Mouse (Mus musculus) liver, embryonic 14.5 days (tissue): ENCODE measurements at regions not wholly inside any gene's neighbourhood (a gene's known extent, or its start where the extent isn't known, plus 50 kb on each side); places are given as distances from the start of the nearest gene placed in this dataset.
"Not testable (repeated sequence)": the region's sequence is repeated elsewhere in the genome, so short reads cannot be mapped to it uniquely, and the experiment has no call there.

Experiments
- ATAC-seq: fragments of 200-750 bp; cut with Nextera tagmentation; 2 replicates; pipeline ENCODE4 v1.8.0; 2017; ENCODE audit warnings: moderate number of reproducible peaks, mild to moderate bottlenecking, moderate library complexity; ENCODE audit not compliant: insufficient read depth
- DNase-seq, 3 experiments: peaks; one replicate each; pipeline ENCODE4 v3.0.0-alpha.2; 2012 to 2013; ENCODE audit warnings: low read depth in 3 of 3, low spot score in 3 of 3
- H3K27ac ChIP-seq: fragments of 300-500 bp; sonication (generic); 2 replicates; pipeline ENCODE4 v1.5.1; 2014; ENCODE audit warnings: moderate library complexity, mild to moderate bottlenecking, control low read depth, inconsistent platforms
- H3K27me3 ChIP-seq: fragments of 300-500 bp; sonication (generic); 2 replicates; pipeline ENCODE4 v1.6.1; 2014; ENCODE audit warnings: mild to moderate bottlenecking, low read length, moderate library complexity; ENCODE audit not compliant: control insufficient read depth, insufficient read depth
- H3K36me3 ChIP-seq: fragments of 300-500 bp; sonication (generic); replicated peaks from 2 replicates; pipeline ENCODE4 v1.6.1; 2014; ENCODE audit warnings: low read depth; ENCODE audit not compliant: control insufficient read depth, insufficient read depth
- H3K4me1 ChIP-seq, 2 experiments: fragments of 200-500 bp in 1 of 2; fragments of 300-500 bp in 1 of 2; sonication (generic) in 1 of 2; replicated peaks; 2 replicates each; pipeline ENCODE4 v1.6.1; 2012 to 2014; ENCODE audit warnings: antibody characterized with exemption in 1 of 2, inconsistent platforms in 1 of 2, low read length in 1 of 2; ENCODE audit not compliant: control insufficient read depth in 2 of 2, insufficient read depth in 2 of 2
- H3K4me2 ChIP-seq: fragments of 300-500 bp; sonication (generic); 2 replicates; pipeline ENCODE4 v1.6.1; 2014; ENCODE audit warnings: low read depth, mild to moderate bottlenecking, control low read depth, moderate library complexity
- H3K4me3 ChIP-seq, 2 experiments: fragments of 200-500 bp in 1 of 2; fragments of 300-500 bp in 1 of 2; sonication (generic) in 1 of 2; 2 replicates each; pipeline ENCODE4 v1.5.1; 2012 to 2014; ENCODE audit warnings: low read depth in 2 of 2, low read length in 2 of 2, mild to moderate bottlenecking in 2 of 2, control low read depth in 1 of 2, inconsistent platforms in 1 of 2, moderate library complexity in 1 of 2; ENCODE audit not compliant: insufficient read depth in 1 of 2
- H3K9ac ChIP-seq: fragments of 300-500 bp; sonication (generic); replicated peaks from 2 replicates; pipeline ENCODE4 v1.6.1; 2014; ENCODE audit warnings: mild to moderate bottlenecking, control low read depth, moderate library complexity
- H3K9me3 ChIP-seq: fragments of 300-500 bp; sonication (generic); 2 replicates; pipeline ENCODE4 v1.6.1; 2016; ENCODE audit warnings: low read length, mixed read lengths; ENCODE audit not compliant: control insufficient read depth
- CTCF ChIP-seq: IDR thresholded peaks from 2 replicates; pipeline ENCODE4 v1.5.1; 2016; ENCODE audit warnings: antibody characterized with exemption, low read depth, control low read depth
- EP300 ChIP-seq: IDR thresholded peaks from 2 replicates; pipeline ENCODE4 v1.6.1; 2016; ENCODE audit warnings: antibody characterized with exemption, low read depth
- WGBS: fragments of 180-500 bp; shearing (Covaris S2); extraction: QIAGEN DNeasy Blood & Tissue Kit; methylation state at CpG from one replicate; pipeline ENCODE4 v1.1.7; 2014; ENCODE audit not compliant: insufficient replicate concordance; 5-methylcytosine and 5-hydroxymethylcytosine counted together

DNA sequence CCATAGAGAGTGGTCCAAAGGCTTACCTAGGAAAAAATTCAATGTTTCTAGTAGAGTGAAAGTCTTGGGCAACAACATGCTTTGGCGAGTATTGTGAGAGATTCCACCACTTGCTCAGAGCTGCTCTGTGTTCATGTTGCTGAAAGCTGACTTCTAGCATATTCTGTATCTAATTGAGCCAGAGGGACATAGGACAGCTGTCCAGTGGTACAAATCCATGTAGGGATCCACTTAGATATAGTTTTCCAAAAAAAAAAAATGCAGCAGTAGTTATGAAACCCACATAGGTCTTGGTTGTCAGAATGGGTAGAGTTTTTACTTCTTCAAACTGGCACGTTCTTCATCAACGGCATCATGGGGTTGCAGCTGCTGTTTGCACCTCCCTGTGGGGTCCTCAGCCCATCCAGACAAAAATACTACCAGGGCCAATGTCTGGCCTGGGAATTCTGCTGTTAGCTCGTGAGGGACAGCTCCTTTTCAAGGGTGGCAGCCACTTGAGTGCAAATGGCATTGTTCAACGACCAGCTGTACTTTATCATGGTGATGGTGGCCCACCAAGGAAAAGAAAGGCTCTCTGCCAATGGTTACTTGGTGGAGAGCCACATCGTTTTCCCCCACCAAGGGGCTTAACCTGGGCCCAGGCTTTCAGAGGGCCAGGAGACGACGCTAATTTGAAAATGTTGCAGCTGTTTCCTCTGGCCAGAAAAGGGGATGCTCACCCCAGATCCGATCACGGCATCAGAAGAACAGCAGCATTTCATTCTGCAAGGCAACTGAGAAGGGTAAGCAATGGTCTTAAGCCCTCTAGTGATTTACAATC, 181.4 kb downstream of the Cdca7 start:
- Histone ChIP-seq H3K36me3 (no peaks in the 10 kb centered on the region), H3K4me2 (no peak overlapping the region), H3K9ac (no peak overlapping the region), H3K9me3 (no peaks in the 10 kb centered on the region), H3K4me3 (no peak overlapping the region), H3K27ac (no peak overlapping the region), H3K27me3 (no peaks in the 10 kb centered on the region), H3K4me1 (no peaks in the 10 kb centered on the region)
- DNase-seq (no peak), ATAC-seq (no peak)
- WGBS: 53% methylated on average over 10 of the region's 10 CpGs
- TF ChIP-seq CTCF (no peak), EP300 (no peak)

DNA sequence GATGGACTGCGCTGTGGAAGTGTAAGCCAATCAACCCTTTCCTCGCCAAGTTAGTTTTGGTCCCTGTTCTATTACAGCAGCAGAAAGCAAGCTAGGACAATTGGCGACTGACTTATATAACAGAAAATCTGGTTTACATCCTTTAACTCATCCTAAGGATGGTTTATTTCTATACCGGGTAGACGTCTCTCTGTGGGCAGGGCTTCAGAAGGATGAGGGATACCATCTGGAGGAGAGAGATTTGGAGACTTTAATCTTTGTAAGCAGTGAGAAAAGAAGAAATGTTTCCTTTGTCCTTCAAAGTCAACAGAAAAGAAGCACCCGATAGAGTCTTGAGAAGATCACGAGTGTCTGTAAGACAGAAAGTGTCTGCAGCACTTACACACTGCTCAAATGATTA, 186.4 kb downstream of the Cdca7 start:
- Histone ChIP-seq H3K36me3 (no peaks in the 10 kb centered on the region), H3K9ac (no peak overlapping the region), H3K27ac (no peak overlapping the region), H3K4me3 (no peak overlapping the region), H3K4me1 (no peaks in the 10 kb centered on the region), H3K4me2 (no peak overlapping the region), H3K9me3 (no peaks in the 10 kb centered on the region), H3K27me3 (no peaks in the 10 kb centered on the region)
- no peak for ATAC-seq
- WGBS: 66% methylated on average over 7 of the region's 7 CpGs
- no peak for DNase-seq
- no peak for TF ChIP-seq CTCF
- TF ChIP-seq EP300: no peak

DNA sequence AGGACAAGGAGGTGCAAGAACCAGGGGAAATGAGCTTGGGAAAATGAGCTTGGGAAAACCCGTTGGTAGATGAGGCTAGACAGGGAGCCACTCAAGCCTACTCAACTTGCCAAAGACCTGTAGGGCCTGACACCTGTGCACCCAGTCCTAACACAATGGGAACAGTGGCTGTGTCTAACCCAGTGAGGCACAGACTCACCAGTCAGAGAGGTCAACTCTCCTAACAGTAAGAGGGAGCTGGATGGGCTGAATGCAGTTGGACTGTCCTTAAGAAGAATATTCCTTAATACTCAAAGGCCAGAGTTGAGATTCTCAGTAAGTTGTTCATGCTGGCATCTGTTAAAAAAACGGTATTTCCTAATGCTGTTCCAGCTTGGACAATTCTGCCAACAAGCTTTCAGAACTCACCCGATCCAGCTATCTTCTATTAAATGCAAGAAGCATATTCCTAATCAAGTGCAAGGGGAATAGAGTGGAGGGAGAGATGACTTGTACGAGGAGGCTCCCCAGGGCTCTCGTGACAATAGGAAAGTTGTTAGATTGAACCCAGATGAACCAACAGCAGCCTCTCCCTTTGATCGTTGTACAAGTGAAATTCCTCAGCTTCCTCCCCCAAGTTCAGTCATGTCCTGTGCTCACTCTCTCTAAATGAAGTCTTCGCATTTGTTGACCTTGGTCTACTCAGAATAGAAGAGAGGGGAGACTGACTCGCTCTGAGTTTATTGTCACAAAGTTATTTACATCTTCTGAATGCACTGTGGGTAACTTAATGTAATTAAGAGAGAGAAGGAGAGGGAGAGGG, 187.2 kb downstream of the Cdca7 start:
- TF ChIP-seq EP300 (no peak), CTCF (no peak)
- WGBS: 58% methylated on average over 8 of the region's 8 CpGs
- Histone ChIP-seq H3K27me3 (no peaks in the 10 kb centered on the region), H3K4me1 (no peaks in the 10 kb centered on the region), H3K4me3 (no peak overlapping the region), H3K27ac (no peak overlapping the region), H3K9me3 (no peaks in the 10 kb centered on the region), H3K4me2 (no peak overlapping the region), H3K36me3 (no peaks in the 10 kb centered on the region), H3K9ac (no peak overlapping the region)
- no peak for ATAC-seq
- DNase-seq: no peak

DNA sequence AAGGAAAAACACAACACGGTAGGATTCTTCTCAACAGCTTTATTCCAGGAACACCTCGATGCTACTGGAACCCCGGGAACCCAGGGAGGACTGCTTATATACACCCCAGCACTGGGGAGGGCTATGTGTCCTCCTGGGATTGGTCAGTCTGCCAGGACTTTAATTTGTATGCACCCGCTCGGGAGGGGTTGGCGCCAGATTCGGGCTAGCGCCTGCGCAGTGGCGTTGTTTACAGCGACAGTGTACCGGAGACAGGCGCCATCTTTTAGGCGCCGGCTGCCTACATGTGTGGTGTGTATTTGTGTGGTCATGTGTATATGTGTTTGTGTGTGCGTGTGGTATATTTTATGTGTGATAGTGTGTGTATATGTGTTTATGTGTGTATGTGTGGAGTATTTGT, 191.4 kb downstream of the Cdca7 start:
- not testable (repeated sequence) for H3K9ac ChIP-seq, H3K4me1 ChIP-seq, ATAC-seq, DNase-seq, H3K9me3 ChIP-seq, H3K27me3 ChIP-seq, H3K4me3 ChIP-seq, H3K4me2 ChIP-seq, H3K27ac ChIP-seq, H3K36me3 ChIP-seq
- WGBS: 84% methylated on average over 16 of the region's 16 CpGs
